Mouse (Mus musculus): Measurements from ENCODE around the gene Unkl. TPM values are rescaled to one million over a fixed set of nuclear protein-coding genes. Genes with fewer than 3 reads are reported as not detected.

The Unkl gene
- polyA plus RNA-seq, 1 experiment from 2014 or later: 8.3 TPM

- Histone ChIP-seq H3K4me1 (peaks cover 40% of the 10 kb centered on the region), H3K27me3 (ENCODE audit: poor library complexity, severe bottlenecking) (no peaks in the 10 kb centered on the region), H3K9me3 (no peaks in the 10 kb centered on the region), H3K36me3 (replicated peaks) (peaks cover 30% of the 10 kb centered on the region), H3K4me3 (peak overlapping the region; percentile 71), H3K27ac (peak overlapping the region; percentile 100)
- peak; percentile 94 for DNase-seq (ENCODE audit: extremely low spot score, low spot score)
- under 1% methylated on average over 45 of the region's 45 CpGs for WGBS
Measured at GRCm38 (mm10) chr17:25273706-25274501, 85.7 kb downstream of the Unkl start.

GRCm38 (mm10) chr17:25274571-25275346 is 86.6 kb downstream of the Unkl start, which contains the start of gene Ube2i:
Ube2i (minus strand) TSS chr17:25274622.
- H3K9me3 ChIP-seq: no peaks in the 10 kb centered on the region
- DNase-seq (ENCODE audit: extremely low spot score, low spot score): no peak
- H3K36me3 ChIP-seq (replicated peaks): peaks cover 22% of the 10 kb centered on the region
- H3K27ac ChIP-seq: peak within 1 kb of the TSS; percentile 100
- 85% methylated on average over 9 of the region's 9 CpGs for WGBS
- H3K27me3 ChIP-seq (ENCODE audit: poor library complexity, severe bottlenecking): no peaks in the 10 kb centered on the region
- H3K4me3 ChIP-seq: peak within 1 kb of the TSS; percentile 71
- peaks cover 33% of the 10 kb centered on the region for H3K4me1 ChIP-seq

GRCm38 (mm10) chr17:25275833-25276232 is 87.6 kb downstream of the Unkl start:
- DNase-seq (ENCODE audit: extremely low spot score, low spot score): no peak
- Histone ChIP-seq H3K36me3 (replicated peaks) (peaks cover 11% of the 10 kb centered on the region), H3K4me1 (peaks cover 23% of the 10 kb centered on the region), H3K27me3 (ENCODE audit: poor library complexity, severe bottlenecking) (no peaks in the 10 kb centered on the region), H3K27ac (no peak overlapping the region), H3K4me3 (no peak overlapping the region), H3K9me3 (no peaks in the 10 kb centered on the region)
- 94% methylated on average over 3 of the region's 3 CpGs for WGBS

GRCm38 (mm10) chr17:25282133-25282532 is 93.9 kb downstream of the Unkl start:
- no peaks in the 10 kb centered on the region for H3K9me3 ChIP-seq
- no peak overlapping the region for H3K27ac ChIP-seq
- H3K36me3 ChIP-seq (replicated peaks): no peaks in the 10 kb centered on the region
- DNase-seq (ENCODE audit: extremely low spot score, low spot score): no peak
- no peaks in the 10 kb centered on the region for H3K27me3 ChIP-seq (ENCODE audit: poor library complexity, severe bottlenecking)
- H3K4me3 ChIP-seq: no peak overlapping the region
- WGBS: 45% methylated on average over 11 of the region's 11 CpGs
- H3K4me1 ChIP-seq: no peaks in the 10 kb centered on the region

Small RNAs within 50 kb of the gene (microRNA-seq; reads per million reads assigned to microRNA genes)
- gene Mir3547: not detected

Other genes starting within 250 kb of the Unkl start
- 502 and 521 TPM in 2 replicates for gene Jpt2, start 227.7 kb upstream of the Unkl start, polyA plus RNA-seq (2016; fragmentation: Nextera tagmentation; extraction: Ambion mirVana)
- 8.1 and 8.4 TPM in 2 replicates for gene Cramp1l, start 172.6 kb upstream of the Unkl start, polyA plus RNA-seq (2016; fragmentation: Nextera tagmentation; extraction: Ambion mirVana)
- gene Ift140, start 172.3 kb upstream of the Unkl start, polyA plus RNA-seq (2016; fragmentation: Nextera tagmentation; extraction: Ambion mirVana): 27.0 and 27.4 TPM in 2 replicates
- gene Tmem204, start 104.8 kb upstream of the Unkl start, polyA plus RNA-seq (2016; fragmentation: Nextera tagmentation; extraction: Ambion mirVana): 10.9 and 11.5 TPM in 2 replicates
- 54.6 TPM in 2 replicates for gene Telo2, start 72.4 kb upstream of the Unkl start, polyA plus RNA-seq (2016; fragmentation: Nextera tagmentation; extraction: Ambion mirVana)
- gene Ptx4, start 67.6 kb upstream of the Unkl start, polyA plus RNA-seq (2016; fragmentation: Nextera tagmentation; extraction: Ambion mirVana): 0.30 TPM in 1 of 2 replicates, not detected in the other
- gene Clcn7, start 55.0 kb upstream of the Unkl start, polyA plus RNA-seq (2016; fragmentation: Nextera tagmentation; extraction: Ambion mirVana): 24.3 and 24.7 TPM in 2 replicates
- gene Ccdc154, start 25.9 kb upstream of the Unkl start, polyA plus RNA-seq (2016; fragmentation: Nextera tagmentation; extraction: Ambion mirVana): not detected in 2 replicates
- not detected in 2 replicates for gene Gm38655, start 12.9 kb upstream of the Unkl start, polyA plus RNA-seq (2016; fragmentation: Nextera tagmentation; extraction: Ambion mirVana)
- 38.7 and 39.0 TPM in 2 replicates for gene BC003965, start 3.8 kb upstream of the Unkl start, polyA plus RNA-seq (2016; fragmentation: Nextera tagmentation; extraction: Ambion mirVana)
- gene Gnptg, start 51.7 kb downstream of the Unkl start, polyA plus RNA-seq (2016; fragmentation: Nextera tagmentation; extraction: Ambion mirVana): 57.2 and 60.0 TPM in 2 replicates
- 70.2 and 76.1 TPM in 2 replicates for gene Tsr3, start 51.8 kb downstream of the Unkl start, polyA plus RNA-seq (2016; fragmentation: Nextera tagmentation; extraction: Ambion mirVana)
- gene Baiap3, start 68.0 kb downstream of the Unkl start, polyA plus RNA-seq (2016; fragmentation: Nextera tagmentation; extraction: Ambion mirVana): 0.53 and 0.59 TPM in 2 replicates
- 919 and 925 TPM in 2 replicates for gene Ube2i, start 86.2 kb downstream of the Unkl start, polyA plus RNA-seq (2016; fragmentation: Nextera tagmentation; extraction: Ambion mirVana)
- gene Prss34, start 110.0 kb downstream of the Unkl start, polyA plus RNA-seq (2016; fragmentation: Nextera tagmentation; extraction: Ambion mirVana): not detected in 2 replicates
- gene Prss28, start 120.2 kb downstream of the Unkl start, polyA plus RNA-seq (2016; fragmentation: Nextera tagmentation; extraction: Ambion mirVana): not detected in 2 replicates
- not detected in 2 replicates for gene Prss29, start 130.3 kb downstream of the Unkl start, polyA plus RNA-seq (2016; fragmentation: Nextera tagmentation; extraction: Ambion mirVana)
- gene Tpsab1, start 157.2 kb downstream of the Unkl start, polyA plus RNA-seq (2016; fragmentation: Nextera tagmentation; extraction: Ambion mirVana): not detected in 2 replicates
- gene Tpsb2, start 177.9 kb downstream of the Unkl start, polyA plus RNA-seq (2016; fragmentation: Nextera tagmentation; extraction: Ambion mirVana): not detected in 2 replicates
- not detected in 2 replicates for gene Tpsg1, start 180.9 kb downstream of the Unkl start, polyA plus RNA-seq (2016; fragmentation: Nextera tagmentation; extraction: Ambion mirVana)
- gene Cacna1h, start 245.4 kb downstream of the Unkl start, polyA plus RNA-seq (2016; fragmentation: Nextera tagmentation; extraction: Ambion mirVana): 1.7 and 2.2 TPM in 2 replicates